11 mouse cellular contexts compared by ENCODE assay signal in genomic region chr2:131090852-131091251, GRCm38 (mm10). TPM values are rescaled to one million over a fixed set of nuclear protein-coding genes. Genes with fewer than 3 reads are reported as not detected.
A peak's percentile ranks its signal among the peaks of the same experiment; 100 is the strongest.
DNase-seq lines count a peak whose midpoint lies in the region; ATAC-seq lines count a peak whose summit lies in the region.
"Had no signal": no experiment of that assay in that cellular context is flagged by ENCODE, and none has a peak within 500 bp of the region (broad histone marks: within the 10 kb centered on the region; RNA-seq: fewer than 3 reads in every experiment).

No protein-coding gene starts in this region.

- peaks cover 2% of the 10 kb centered on the region; the same call in 1 of the 2 replicates for H3K4me1 ChIP-seq in heart, embryonic 13.5 days
- H3K4me1 ChIP-seq in liver, embryonic 15.5 days (replicated peaks): peaks cover 22% of the 10 kb centered on the region
- H3K4me1 ChIP-seq in intestine, embryonic 15.5 days (replicated peaks): no peaks in the 10 kb centered on the region
- H3K4me1 ChIP-seq: midbrain, embryonic 15.5 days had no signal

- no peak overlapping the region for H3K4me2 ChIP-seq in heart, embryonic 13.5 days
- H3K4me2 ChIP-seq in liver, embryonic 15.5 days: no peak overlapping the region
- no peak overlapping the region for H3K4me2 ChIP-seq in intestine, embryonic 15.5 days (replicated peaks)
- H3K4me2 ChIP-seq: embryonic facial prominence, embryonic 13.5 days; midbrain, embryonic 15.5 days had no signal

- no peak overlapping the region for H3K9ac ChIP-seq in heart, embryonic 13.5 days
- no peak overlapping the region for H3K9ac ChIP-seq in liver, embryonic 15.5 days
- H3K9ac ChIP-seq in intestine, embryonic 15.5 days: no peak overlapping the region
- H3K9ac ChIP-seq: embryonic facial prominence, embryonic 13.5 days; midbrain, embryonic 15.5 days had no signal

- H3K9me3 ChIP-seq in heart, embryonic 13.5 days: no peaks in the 10 kb centered on the region
- no peaks in the 10 kb centered on the region for H3K9me3 ChIP-seq in liver, embryonic 15.5 days (replicated peaks)
- no peaks in the 10 kb centered on the region for H3K9me3 ChIP-seq in intestine, embryonic 15.5 days
- H3K9me3 ChIP-seq: embryonic facial prominence, embryonic 13.5 days; limb, embryonic 10.5 days; midbrain, embryonic 15.5 days had no signal

- no peaks in the 10 kb centered on the region for H3K36me3 ChIP-seq in heart, embryonic 13.5 days
- H3K36me3 ChIP-seq in liver, embryonic 15.5 days (replicated peaks): no peaks in the 10 kb centered on the region
- H3K36me3 ChIP-seq in intestine, embryonic 15.5 days: no peaks in the 10 kb centered on the region
- H3K36me3 ChIP-seq: embryonic facial prominence, embryonic 13.5 days; limb, embryonic 10.5 days; midbrain, embryonic 15.5 days had no signal

- H3K27ac ChIP-seq in heart, embryonic 13.5 days (replicated peaks): peak overlapping the region; percentile 15; the same call in 1 of the 2 replicates
- 0 out of 2 replicates have a peak overlapping the region, but pooled peaks have one; percentile 14 for H3K27ac ChIP-seq in liver, embryonic 15.5 days (replicated peaks)
- H3K27ac ChIP-seq in intestine, embryonic 15.5 days: no peak overlapping the region
- H3K27ac ChIP-seq: embryonic facial prominence, embryonic 13.5 days; limb, embryonic 10.5 days; midbrain, embryonic 15.5 days had no signal

- no peak for ATAC-seq in heart, embryonic 13.5 days (ENCODE audit: extremely low read depth, insufficient number of reproducible peaks, low FRiP score, low TSS enrichment)
- ATAC-seq in liver, embryonic 15.5 days (ENCODE audit: insufficient read depth): no peak
- no peak for ATAC-seq in intestine, embryonic 15.5 days
- ATAC-seq: midbrain, embryonic 15.5 days had no signal

- no peaks in the 10 kb centered on the region for H3K27me3 ChIP-seq in heart, embryonic 13.5 days (replicated peaks)
- peaks cover 17% of the 10 kb centered on the region; the same call in 1 of the 2 replicates for H3K27me3 ChIP-seq in liver, embryonic 15.5 days
- H3K27me3 ChIP-seq in intestine, embryonic 15.5 days (replicated peaks): no peaks in the 10 kb centered on the region
- H3K27me3 ChIP-seq: embryonic facial prominence, embryonic 13.5 days; midbrain, embryonic 15.5 days had no signal

- 64% methylated on average over 3 of the region's 3 CpGs for WGBS in heart, embryonic 13.5 days
- WGBS in liver, embryonic 15.5 days (ENCODE audit: insufficient replicate concordance): 47% methylated on average over 3 of the region's 3 CpGs
- WGBS in intestine, embryonic 15.5 days: 73% methylated on average over 3 of the region's 3 CpGs

- peak; percentile 27 for DNase-seq in gastrocnemius, adult 18-20 months (ENCODE audit: low spot score)
- DNase-seq in gastrocnemius, postnatal 14 days: no peak
- peak; percentile 35 for DNase-seq in adipocyte (ENCODE audit: low spot score)
- no peak for DNase-seq in layer of hippocampus, adult 9-10 months (ENCODE audit: low spot score)
- DNase-seq in thymus, postnatal 10 days (ENCODE audit: low spot score in 2 of 2): no peak

- H3K4me3 ChIP-seq in heart, embryonic 13.5 days: no peak overlapping the region
- no peak overlapping the region for H3K4me3 ChIP-seq in liver, embryonic 15.5 days (replicated peaks)
- H3K4me3 ChIP-seq in intestine, embryonic 15.5 days (replicated peaks): no peak overlapping the region
- H3K4me3 ChIP-seq: embryonic facial prominence, embryonic 13.5 days; limb, embryonic 10.5 days; midbrain, embryonic 15.5 days had no signal

- intact Hi-C loops in gastrocnemius, postnatal 14 days (cut with DNase I; ENCODE audit: low total_unique reads): loop anchor here (5.0 kb wide), 1 partner anchor 66 kb away; no protein-coding TSS in a partner anchor

RNA-seq across cellular contexts. Expression of gene Siglec1, which starts 4.3 kb away (rescaled TPM):
- total RNA-seq in gastrocnemius, adult 18-20 months (2021): under 1 TPM; 0.59 to 0.71 TPM
- under 1 TPM; 0.78 to 0.90 TPM for total RNA-seq in gastrocnemius, postnatal 14 days (2021)
- 0.31 and 0.33 TPM in 2 replicates for polyA plus RNA-seq in heart, embryonic 13.5 days (2015; fragmentation: Nextera tagmentation; extraction: Ambion mirVana)
- polyA plus RNA-seq in liver, embryonic 15.5 days (2015; fragmentation: Nextera tagmentation; extraction: Ambion mirVana): 1.5 and 1.7 TPM in 2 replicates
- polyA plus RNA-seq in intestine, embryonic 15.5 days (2015; fragmentation: Nextera tagmentation; extraction: Ambion mirVana): 0.24 and 0.35 TPM in 2 replicates

RNA-seq across cellular contexts. Expression of gene Adam33, which starts 27.2 kb away (rescaled TPM):
- total RNA-seq in gastrocnemius, adult 18-20 months (2021): 1 to 10 TPM; 1.3 to 1.9 TPM
- 1 to 10 TPM; 2.5 to 3.9 TPM for total RNA-seq in gastrocnemius, postnatal 14 days (2021)
- polyA plus RNA-seq in heart, embryonic 13.5 days (2015; fragmentation: Nextera tagmentation; extraction: Ambion mirVana): 11.7 and 12.8 TPM in 2 replicates
- 0.62 and 0.86 TPM in 2 replicates for polyA plus RNA-seq in liver, embryonic 15.5 days (2015; fragmentation: Nextera tagmentation; extraction: Ambion mirVana)
- 3.3 and 4.0 TPM in 2 replicates for polyA plus RNA-seq in intestine, embryonic 15.5 days (2015; fragmentation: Nextera tagmentation; extraction: Ambion mirVana)

RNA-seq across cellular contexts. Expression of gene Hspa12b, which starts 36.2 kb away (rescaled TPM):
- 10 to 100 TPM in 1 of 2 experiments, 1 to 10 TPM in 1; 8.9 to 14.9 TPM for total RNA-seq in gastrocnemius, adult 18-20 months (2021)
- total RNA-seq in gastrocnemius, postnatal 14 days (2021): 10 to 100 TPM; 14.5 to 18.3 TPM
- polyA plus RNA-seq in heart, embryonic 13.5 days (2015; fragmentation: Nextera tagmentation; extraction: Ambion mirVana): 8.1 and 8.4 TPM in 2 replicates
- 1.8 and 1.9 TPM in 2 replicates for polyA plus RNA-seq in liver, embryonic 15.5 days (2015; fragmentation: Nextera tagmentation; extraction: Ambion mirVana)
- 9.1 and 9.7 TPM in 2 replicates for polyA plus RNA-seq in intestine, embryonic 15.5 days (2015; fragmentation: Nextera tagmentation; extraction: Ambion mirVana)

RNA-seq across cellular contexts. Expression of gene Gm11037, which starts 42.4 kb away (rescaled TPM):
- total RNA-seq in gastrocnemius, adult 18-20 months (2021): not detected
- total RNA-seq in gastrocnemius, postnatal 14 days (2021): not detected
- not detected in 2 replicates for polyA plus RNA-seq in heart, embryonic 13.5 days (2015; fragmentation: Nextera tagmentation; extraction: Ambion mirVana)
- polyA plus RNA-seq in liver, embryonic 15.5 days (2015; fragmentation: Nextera tagmentation; extraction: Ambion mirVana): not detected in 2 replicates
- polyA plus RNA-seq in intestine, embryonic 15.5 days (2015; fragmentation: Nextera tagmentation; extraction: Ambion mirVana): not detected in 2 replicates
- polyA plus RNA-seq: embryonic facial prominence, embryonic 13.5 days; limb, embryonic 10.5 days; midbrain, embryonic 15.5 days had no signal

RNA-seq across cellular contexts. Expression of gene Gfra4, which starts 48.0 kb away (rescaled TPM):
- 1 to 10 TPM; 1.8 to 1.9 TPM for total RNA-seq in gastrocnemius, adult 18-20 months (2021)
- total RNA-seq in gastrocnemius, postnatal 14 days (2021): 1 to 10 TPM; 3.8 to 5.1 TPM
- polyA plus RNA-seq in heart, embryonic 13.5 days (2015; fragmentation: Nextera tagmentation; extraction: Ambion mirVana): 3.2 and 3.4 TPM in 2 replicates
- 0.23 and 0.37 TPM in 2 replicates for polyA plus RNA-seq in liver, embryonic 15.5 days (2015; fragmentation: Nextera tagmentation; extraction: Ambion mirVana)
- 8.8 and 9.6 TPM in 2 replicates for polyA plus RNA-seq in intestine, embryonic 15.5 days (2015; fragmentation: Nextera tagmentation; extraction: Ambion mirVana)

Comparison
In these comparisons a context has a peak if more than half of its experiments do, and no peak if none do; other contexts are left out.
1. DNase-seq: peak in gastrocnemius, adult 18-20 months (single experiment) and adipocyte (single experiment); none in gastrocnemius, postnatal 14 days (single experiment), layer of hippocampus, adult 9-10 months (single experiment) and thymus, postnatal 10 days (0 of 2).